Mouse (Mus musculus): ENCODE measurements around the gene Clp1. TPM values are rescaled to one million over a fixed set of nuclear protein-coding genes. Genes with fewer than 3 reads are reported as not detected.

Clp1 gene
- polyA plus RNA-seq, 1 experiment from 2014 or later = 54.4 TPM

GRCm38 (mm10) chr2:84707523-84707922, 19.6 kb downstream of the Clp1 start:
- no peak overlapping the region for H3K4me2 ChIP-seq
- H3K4me1 ChIP-seq (ENCODE audit: control insufficient read depth, insufficient read depth, low read length) = no peaks in the 10 kb centered on the region
- H3K9ac ChIP-seq (ENCODE audit: low read length) = no peak overlapping the region
- no peaks in the 10 kb centered on the region for H3K27me3 ChIP-seq (ENCODE audit: control insufficient read depth, insufficient read depth, low read length)
- 84% methylated on average over 1 of the region's 1 CpGs for WGBS
- H3K9me3 ChIP-seq (ENCODE audit: control insufficient read depth, low read length) = no peaks in the 10 kb centered on the region
- DNase-seq (ENCODE audit: low spot score, missing footprints) = no peak
- peaks cover 5% of the 10 kb centered on the region; the same call in 1 of the 2 replicates for H3K36me3 ChIP-seq (ENCODE audit: control insufficient read depth, insufficient read depth, low read length)
- ATAC-seq (ENCODE audit: low FRiP score) = no peak
- no peak overlapping the region for H3K4me3 ChIP-seq (ENCODE audit: low read depth, low read length)
- H3K27ac ChIP-seq (ENCODE audit: low read depth, low read length) = no peak overlapping the region

GRCm38 (mm10) chr2:84705295-84705694, 21.9 kb downstream of the Clp1 start:
- no peak overlapping the region for H3K27ac ChIP-seq (ENCODE audit: low read depth, low read length)
- no peaks in the 10 kb centered on the region for H3K9me3 ChIP-seq (ENCODE audit: control insufficient read depth, low read length)
- no peak for ATAC-seq (ENCODE audit: low FRiP score)
- no peaks in the 10 kb centered on the region for H3K27me3 ChIP-seq (ENCODE audit: control insufficient read depth, insufficient read depth, low read length)
- no peak for DNase-seq (ENCODE audit: low spot score, missing footprints)
- H3K4me2 ChIP-seq = no peak overlapping the region
- 93% methylated on average over 1 of the region's 1 CpGs for WGBS
- H3K4me3 ChIP-seq (ENCODE audit: low read depth, low read length) = no peak overlapping the region
- H3K9ac ChIP-seq (ENCODE audit: low read length) = no peak overlapping the region
- H3K36me3 ChIP-seq (ENCODE audit: control insufficient read depth, insufficient read depth, low read length) = peaks cover 3% of the 10 kb centered on the region; the same call in 1 of the 2 replicates
- H3K4me1 ChIP-seq (ENCODE audit: control insufficient read depth, insufficient read depth, low read length) = no peaks in the 10 kb centered on the region

- no peak overlapping the region for H3K4me2 ChIP-seq
- H3K27me3 ChIP-seq (ENCODE audit: control insufficient read depth, insufficient read depth, low read length) = no peaks in the 10 kb centered on the region
- DNase-seq (ENCODE audit: low spot score, missing footprints) (no peak), ATAC-seq (ENCODE audit: low FRiP score) (no peak)
- no peaks in the 10 kb centered on the region for H3K9me3 ChIP-seq (ENCODE audit: control insufficient read depth, low read length)
- no peak overlapping the region for H3K9ac ChIP-seq (ENCODE audit: low read length)
- no peaks in the 10 kb centered on the region for H3K36me3 ChIP-seq (ENCODE audit: control insufficient read depth, insufficient read depth, low read length)
- H3K27ac ChIP-seq (ENCODE audit: low read depth, low read length) = no peak overlapping the region
- 77% methylated on average over 5 of the region's 5 CpGs for WGBS
- H3K4me1 ChIP-seq (ENCODE audit: control insufficient read depth, insufficient read depth, low read length) = no peaks in the 10 kb centered on the region
- H3K4me3 ChIP-seq (ENCODE audit: low read depth, low read length) = no peak overlapping the region
Observed at GRCm38 (mm10) chr2:84704329-84704728, 22.8 kb downstream of the Clp1 start.

GRCm38 (mm10) chr2:84703497-84703896, 23.7 kb downstream of the Clp1 start:
- no peak for DNase-seq (ENCODE audit: low spot score, missing footprints)

GRCm38 (mm10) chr2:84695007-84695695, 32.0 kb downstream of the Clp1 start:
- ATAC-seq (ENCODE audit: low FRiP score) = no peak
- Histone ChIP-seq H3K27ac (ENCODE audit: low read depth, low read length) (no peak overlapping the region), H3K4me2 (no peak overlapping the region), H3K36me3 (ENCODE audit: control insufficient read depth, insufficient read depth, low read length) (peaks cover 13% of the 10 kb centered on the region; the same call in 1 of the 2 replicates), H3K4me3 (ENCODE audit: low read depth, low read length) (no peak overlapping the region), H3K27me3 (ENCODE audit: control insufficient read depth, insufficient read depth, low read length) (no peaks in the 10 kb centered on the region), H3K9ac (ENCODE audit: low read length) (no peak overlapping the region), H3K9me3 (ENCODE audit: control insufficient read depth, low read length) (no peaks in the 10 kb centered on the region), H3K4me1 (ENCODE audit: control insufficient read depth, insufficient read depth, low read length) (no peaks in the 10 kb centered on the region)
- no peak for DNase-seq (ENCODE audit: low spot score, missing footprints)
- 92% methylated on average over 5 of the region's 5 CpGs for WGBS

More at GRCm38 (mm10) chr2:84703497-84703896, 23.7 kb downstream of the Clp1 start:
- Histone ChIP-seq H3K4me1 (ENCODE audit: control insufficient read depth, insufficient read depth, low read length) (no peaks in the 10 kb centered on the region), H3K4me2 (no peak overlapping the region), H3K9me3 (ENCODE audit: control insufficient read depth, low read length) (no peaks in the 10 kb centered on the region), H3K27me3 (ENCODE audit: control insufficient read depth, insufficient read depth, low read length) (no peaks in the 10 kb centered on the region), H3K9ac (ENCODE audit: low read length) (no peak overlapping the region), H3K27ac (ENCODE audit: low read depth, low read length) (no peak overlapping the region), H3K36me3 (ENCODE audit: control insufficient read depth, insufficient read depth, low read length) (no peaks in the 10 kb centered on the region), H3K4me3 (ENCODE audit: low read depth, low read length) (no peak overlapping the region)
- no peak for ATAC-seq (ENCODE audit: low FRiP score)
- WGBS = 88% methylated on average over 1 of the region's 1 CpGs

- H3K36me3 ChIP-seq (ENCODE audit: control insufficient read depth, insufficient read depth, low read length) = peaks cover 31% of the 10 kb centered on the region
- H3K9ac ChIP-seq (ENCODE audit: low read length) = no peak overlapping the region
- no peak overlapping the region for H3K27ac ChIP-seq (ENCODE audit: low read depth, low read length)
- no peak for DNase-seq (ENCODE audit: low spot score, missing footprints)
- no peaks in the 10 kb centered on the region for H3K9me3 ChIP-seq (ENCODE audit: control insufficient read depth, low read length)
- 95% methylated on average over 12 of the region's 12 CpGs for WGBS
- H3K4me1 ChIP-seq (ENCODE audit: control insufficient read depth, insufficient read depth, low read length) = no peaks in the 10 kb centered on the region
- no peak overlapping the region for H3K4me2 ChIP-seq
- no peaks in the 10 kb centered on the region for H3K27me3 ChIP-seq (ENCODE audit: control insufficient read depth, insufficient read depth, low read length)
- no peak overlapping the region for H3K4me3 ChIP-seq (ENCODE audit: low read depth, low read length)
- ATAC-seq (ENCODE audit: low FRiP score) = 0 out of 2 replicates have a peak, but pooled peaks have one; percentile 30
Observed at GRCm38 (mm10) chr2:84690050-84690449, 37.1 kb downstream of the Clp1 start.

GRCm38 (mm10) chr2:84688080-84688844, 38.9 kb downstream of the Clp1 start:
- no peaks in the 10 kb centered on the region for H3K27me3 ChIP-seq (ENCODE audit: control insufficient read depth, insufficient read depth, low read length)
- 80% methylated on average over 2 of the region's 2 CpGs for WGBS

GRCm38 (mm10) chr2:84682605-84683183, 44.5 kb downstream of the Clp1 start:
- ATAC-seq (ENCODE audit: low FRiP score) = no peak
- Histone ChIP-seq H3K4me2 (no peak overlapping the region), H3K9ac (ENCODE audit: low read length) (no peak overlapping the region), H3K27ac (ENCODE audit: low read depth, low read length) (no peak overlapping the region), H3K36me3 (ENCODE audit: control insufficient read depth, insufficient read depth, low read length) (peaks cover 11% of the 10 kb centered on the region; the same call in 1 of the 2 replicates), H3K4me1 (ENCODE audit: control insufficient read depth, insufficient read depth, low read length) (peaks cover 5% of the 10 kb centered on the region), H3K27me3 (ENCODE audit: control insufficient read depth, insufficient read depth, low read length) (no peaks in the 10 kb centered on the region), H3K9me3 (ENCODE audit: control insufficient read depth, low read length) (no peaks in the 10 kb centered on the region), H3K4me3 (ENCODE audit: low read depth, low read length) (no peak overlapping the region)
- DNase-seq (ENCODE audit: low spot score, missing footprints) = no peak
- WGBS = 92% methylated on average over 6 of the region's 6 CpGs

More at GRCm38 (mm10) chr2:84688080-84688844, 38.9 kb downstream of the Clp1 start:
- Histone ChIP-seq H3K4me3 (ENCODE audit: low read depth, low read length) (no peak overlapping the region), H3K36me3 (ENCODE audit: control insufficient read depth, insufficient read depth, low read length) (peaks cover 33% of the 10 kb centered on the region), H3K9ac (ENCODE audit: low read length) (no peak overlapping the region), H3K4me1 (ENCODE audit: control insufficient read depth, insufficient read depth, low read length) (no peaks in the 10 kb centered on the region), H3K4me2 (no peak overlapping the region), H3K9me3 (ENCODE audit: control insufficient read depth, low read length) (no peaks in the 10 kb centered on the region), H3K27ac (ENCODE audit: low read depth, low read length) (no peak overlapping the region)
- ATAC-seq (ENCODE audit: low FRiP score) = no peak
- no peak for DNase-seq (ENCODE audit: low spot score, missing footprints)

- ATAC-seq (ENCODE audit: low FRiP score) (no peak), DNase-seq (ENCODE audit: low spot score, missing footprints) (no peak)
- Histone ChIP-seq H3K9me3 (ENCODE audit: control insufficient read depth, low read length) (no peaks in the 10 kb centered on the region), H3K9ac (ENCODE audit: low read length) (peak within 1 kb of the TSS; percentile 81), H3K4me1 (ENCODE audit: control insufficient read depth, insufficient read depth, low read length) (peaks cover 9% of the 10 kb centered on the region), H3K27ac (ENCODE audit: low read depth, low read length) (peak within 1 kb of the TSS; percentile 17; the same call in 1 of the 2 replicates), H3K36me3 (ENCODE audit: control insufficient read depth, insufficient read depth, low read length) (0 out of 2 replicates have a peak, but pooled peaks cover 6% of the 10 kb centered on the region), H3K4me2 (peak within 1 kb of the TSS; percentile 53), H3K27me3 (ENCODE audit: control insufficient read depth, insufficient read depth, low read length) (no peaks in the 10 kb centered on the region), H3K4me3 (ENCODE audit: low read depth, low read length) (peak within 1 kb of the TSS; percentile 85)
- WGBS = 18% methylated on average over 8 of the region's 8 CpGs
Observed at GRCm38 (mm10) chr2:84679016-84679415, 48.1 kb downstream of the Clp1 start, which contains the start of gene Tmx2. Gene Tmx2 (minus strand): TSS chr2:84679140.

Data from midbrain, embryonic 11.5 days (tissue).